ENCODE assay signal across 8 mouse cellular contexts in genomic region chr4:55530236-55530635, GRCm38 (mm10). TPM values are rescaled to one million over a fixed set of nuclear protein-coding genes. Genes with fewer than 3 reads are reported as not detected.
A peak's percentile ranks its signal among the peaks of the same experiment; 100 is the strongest.
DNase-seq lines count a peak whose midpoint lies in the region; ATAC-seq and TF ChIP-seq lines count a peak whose summit lies in the region.

No protein-coding gene starts in this region.

- H3K9me3 ChIP-seq in forebrain, embryonic 16.5 days (ENCODE audit: control insufficient read depth, low read length): no peaks in the 10 kb centered on the region
- H3K9me3 ChIP-seq in neural tube, embryonic 14.5 days (ENCODE audit: control insufficient read depth, low read length): no peaks in the 10 kb centered on the region

- no peaks in the 10 kb centered on the region for H3K36me3 ChIP-seq in forebrain, embryonic 16.5 days (ENCODE audit: control insufficient read depth, insufficient read depth)
- H3K36me3 ChIP-seq in neural tube, embryonic 14.5 days (ENCODE audit: control insufficient read depth, insufficient read depth, low read length): no peaks in the 10 kb centered on the region
- H3K36me3 ChIP-seq in testis, adult 2 months (ENCODE audit: control insufficient read depth, insufficient read depth, low read length): no peaks in the 10 kb centered on the region

- H3K4me2 ChIP-seq in forebrain, embryonic 16.5 days (ENCODE audit: low read length): peak overlapping the region; percentile 93
- peak overlapping the region; percentile 92 for H3K4me2 ChIP-seq in neural tube, embryonic 14.5 days (ENCODE audit: low read depth, low read length)

- intact Hi-C loops in heart, postnatal 25 days (cut with DNase I): loop anchor here (2.0 to 5.0 kb wide), 4 partner anchors 72 to 582 kb away; partner anchors contain the start of gene Rad23b

- no peak overlapping the region for H3K27ac ChIP-seq in forebrain, embryonic 16.5 days (ENCODE audit: low read length)
- no peak overlapping the region for H3K27ac ChIP-seq in neural tube, embryonic 14.5 days (ENCODE audit: low read depth, low read length)
- H3K27ac ChIP-seq in testis, adult 2 months (ENCODE audit: control insufficient read depth, insufficient read depth, low read depth, low read length): no peak overlapping the region

- ATAC-seq in forebrain, embryonic 16.5 days: no peak
- ATAC-seq in neural tube, embryonic 14.5 days (ENCODE audit: low read depth): peak; percentile 24; the same call in 1 of the 2 replicates

- TF ChIP-seq POLR2A in brain, embryonic 14.5 days (IDR thresholded peaks at IDR 0.05; ENCODE audit: borderline replicate concordance, extremely low read depth, insufficient read depth, insufficient read length, poor library complexity, severe bottlenecking): no peak
- no peak for TF ChIP-seq POLR2A in testis, adult 2 months (IDR thresholded peaks at IDR 0.05; ENCODE audit: control insufficient read depth, low read depth, low read length)

- WGBS in forebrain, embryonic 16.5 days: under 1% methylated on average over 27 of the region's 27 CpGs
- WGBS in neural tube, embryonic 14.5 days: 0% methylated on average over 24 of the region's 27 CpGs

- H3K4me1 ChIP-seq in forebrain, embryonic 16.5 days (replicated peaks; ENCODE audit: control insufficient read depth, insufficient read depth, low read length): peaks cover 33% of the 10 kb centered on the region
- peaks cover 16% of the 10 kb centered on the region; the same call in 1 of the 2 replicates for H3K4me1 ChIP-seq in neural tube, embryonic 14.5 days (ENCODE audit: control insufficient read depth, insufficient read depth, low read length)
- peaks cover 21% of the 10 kb centered on the region for H3K4me1 ChIP-seq in testis, adult 2 months (ENCODE audit: control insufficient read depth, insufficient read depth, low read length)

- peak; percentile 67 to 71 for DNase-seq in B cell, adult 2 months
- peak; percentile 82 for DNase-seq in brain, embryonic 14.5 days (ENCODE audit: low read depth)
- peak; percentile 69 for DNase-seq in heart, postnatal 25 days (ENCODE audit: low spot score)
- peak; percentile 8 to 56 for DNase-seq in layer of hippocampus, adult 18-20 months (ENCODE audit: low spot score in 2 of 2)
- DNase-seq in lung, adult 18-20 months: peak; percentile 85 to 89

- H3K27me3 ChIP-seq in forebrain, embryonic 16.5 days (replicated peaks; ENCODE audit: control insufficient read depth, insufficient read depth, low read length): peaks cover 9% of the 10 kb centered on the region; the same call in 1 of the 2 replicates
- H3K27me3 ChIP-seq in neural tube, embryonic 14.5 days (ENCODE audit: control insufficient read depth, insufficient read depth, low read length): peaks cover 10% of the 10 kb centered on the region
- H3K27me3 ChIP-seq in testis, adult 2 months (ENCODE audit: control insufficient read depth, insufficient read depth, low read length): no peaks in the 10 kb centered on the region

- TF ChIP-seq CTCF in brain, embryonic 14.5 days (IDR thresholded peaks at IDR 0.05; ENCODE audit: borderline replicate concordance, extremely low read depth, insufficient read depth, insufficient read length): peak; percentile 80
- TF ChIP-seq CTCF in testis, adult 2 months (IDR thresholded peaks at IDR 0.05; ENCODE audit: control insufficient read depth, insufficient read depth, insufficient replicate concordance, low read depth, low read length): peak; percentile 48; the same call in 1 of the 2 replicates

- peak overlapping the region; percentile 39 for H3K9ac ChIP-seq in forebrain, embryonic 16.5 days (replicated peaks; ENCODE audit: low read depth, low read length)
- H3K9ac ChIP-seq in neural tube, embryonic 14.5 days (replicated peaks; ENCODE audit: low read depth, low read length): peak overlapping the region; percentile 55; the same call in 1 of the 2 replicates

- H3K4me3 ChIP-seq in forebrain, embryonic 16.5 days (replicated peaks; ENCODE audit: low read length): peak overlapping the region; percentile 72
- H3K4me3 ChIP-seq in neural tube, embryonic 14.5 days (ENCODE audit: low read depth, low read length): peak overlapping the region; percentile 59
- H3K4me3 ChIP-seq in testis, adult 2 months (ENCODE audit: control insufficient read depth, low read depth, low read length): peak overlapping the region; percentile 89

RNA-seq across cellular contexts. Expression of gene Klf4, which starts 2.0 kb away (rescaled TPM):
- polyA plus RNA-seq in brain, embryonic 14.5 days (2012; rRNA removed): 4.6 and 7.5 TPM in 2 replicates
- 1.7 and 2.6 TPM in 2 replicates for polyA plus RNA-seq in forebrain, embryonic 16.5 days (2015; fragmentation: Nextera tagmentation; extraction: Ambion mirVana)
- total RNA-seq in heart, postnatal 25 days (2021): 10 to 100 TPM; 28.3 to 39.0 TPM
- 1 to 10 TPM; 9.2 to 9.9 TPM for total RNA-seq in layer of hippocampus, adult 18-20 months (2021)
- polyA plus RNA-seq in neural tube, embryonic 14.5 days (2014; fragmentation: Nextera tagmentation; extraction: Ambion mirVana): 2.6 and 2.8 TPM in 2 replicates
- 123 and 156 TPM in 2 replicates for polyA plus RNA-seq in testis, adult 2 months (2012; rRNA removed)

Comparison
In these comparisons a context has a peak if more than half of its experiments do, and no peak if none do; other contexts are left out.
1. DNase-seq: peak in every context shown above with its lines; median percentile 87 in lung, adult 18-20 months; 82 in brain, embryonic 14.5 days; 69 in B cell, adult 2 months; 69 in heart, postnatal 25 days; 32 in layer of hippocampus, adult 18-20 months.
2. RNA of gene Klf4, which starts 2.0 kb away (polyA plus RNA-seq): 123 to 156 TPM in testis, adult 2 months; 4.6 to 7.5 TPM in brain, embryonic 14.5 days, 2.6 to 2.8 TPM in neural tube, embryonic 14.5 days and 1.7 to 2.6 TPM in forebrain, embryonic 16.5 days; every median in the first group is over 10 times any median in the second.
3. Peak in every context shown above with its lines, with median percentiles within 50 percentile points of each other: H3K4me3 ChIP-seq.